Mouse (Mus musculus): Measurements from ENCODE around the gene Lmo2.
A peak's percentile ranks its signal among the peaks of the same experiment; 100 is the strongest.

Gene Lmo2

GRCm38 (mm10) chr2:103958634-103959033 is 848 bp downstream of the Lmo2 start:
- DNase-seq (ENCODE audit: low read depth, low spot score), result no peak
- no peaks in the 10 kb centered on the region for H3K36me3 ChIP-seq (ENCODE audit: control insufficient read depth, insufficient read depth, low read length, poor library complexity, severe bottlenecking)
- no peaks in the 10 kb centered on the region for H3K27me3 ChIP-seq (ENCODE audit: control insufficient read depth, insufficient read depth, low read length, poor library complexity, severe bottlenecking)

GRCm38 (mm10) chr2:103959066-103959465 is 1.3 kb downstream of the Lmo2 start:
- no peak for DNase-seq (ENCODE audit: low read depth, low spot score)
- Histone ChIP-seq H3K27me3 (ENCODE audit: control insufficient read depth, insufficient read depth, low read length, poor library complexity, severe bottlenecking) (no peaks in the 10 kb centered on the region), H3K36me3 (ENCODE audit: control insufficient read depth, insufficient read depth, low read length, poor library complexity, severe bottlenecking) (no peaks in the 10 kb centered on the region)

DNA sequence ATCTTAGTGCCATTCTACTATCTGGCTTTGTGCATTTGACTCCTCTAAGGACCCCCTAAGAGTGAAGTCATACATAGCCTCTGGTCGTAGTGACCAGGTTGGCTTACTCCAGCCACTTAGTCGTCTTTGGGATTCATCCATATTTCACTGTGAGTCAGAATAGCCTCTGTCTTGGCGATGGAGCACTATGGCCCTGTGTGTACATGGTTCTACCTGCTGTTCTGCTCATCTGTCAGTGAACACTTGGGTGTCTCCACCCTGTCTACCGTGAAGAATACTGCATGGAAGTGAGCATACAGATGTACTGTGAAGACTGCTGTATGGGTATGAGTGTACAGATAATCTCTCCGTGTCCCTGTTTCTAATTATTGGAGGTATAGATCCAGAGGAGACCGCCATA is 1.8 kb downstream of the Lmo2 start:
- H3K36me3 ChIP-seq (ENCODE audit: control insufficient read depth, insufficient read depth, low read length, poor library complexity, severe bottlenecking), result no peaks in the 10 kb centered on the region
- H3K27me3 ChIP-seq (ENCODE audit: control insufficient read depth, insufficient read depth, low read length, poor library complexity, severe bottlenecking), result no peaks in the 10 kb centered on the region
- DNase-seq (ENCODE audit: low read depth, low spot score), result no peak

DNA sequence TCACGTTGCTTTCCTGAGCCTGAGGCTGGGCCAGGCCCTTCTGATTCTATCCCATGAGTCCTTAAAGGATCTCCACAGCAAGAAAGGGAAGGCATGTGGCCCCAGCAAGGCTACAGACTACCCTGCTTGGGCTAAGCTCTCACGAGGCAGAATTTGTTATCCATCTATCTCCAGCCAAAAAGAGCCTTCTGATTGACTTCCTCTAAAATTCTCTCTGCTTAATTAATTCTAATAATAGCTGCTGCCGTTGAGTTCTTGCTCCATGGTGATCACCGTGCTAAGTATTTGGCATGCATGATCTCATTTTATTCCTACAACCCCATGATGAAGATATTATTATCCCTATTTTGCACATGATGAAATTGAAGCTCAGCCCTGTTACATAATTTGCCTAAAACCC is 4.6 kb downstream of the Lmo2 start:
- no peaks in the 10 kb centered on the region for H3K27me3 ChIP-seq (ENCODE audit: control insufficient read depth, insufficient read depth, low read length, poor library complexity, severe bottlenecking)
- DNase-seq (ENCODE audit: low read depth, low spot score), result no peak
- no peaks in the 10 kb centered on the region for H3K36me3 ChIP-seq (ENCODE audit: control insufficient read depth, insufficient read depth, low read length, poor library complexity, severe bottlenecking)

DNA sequence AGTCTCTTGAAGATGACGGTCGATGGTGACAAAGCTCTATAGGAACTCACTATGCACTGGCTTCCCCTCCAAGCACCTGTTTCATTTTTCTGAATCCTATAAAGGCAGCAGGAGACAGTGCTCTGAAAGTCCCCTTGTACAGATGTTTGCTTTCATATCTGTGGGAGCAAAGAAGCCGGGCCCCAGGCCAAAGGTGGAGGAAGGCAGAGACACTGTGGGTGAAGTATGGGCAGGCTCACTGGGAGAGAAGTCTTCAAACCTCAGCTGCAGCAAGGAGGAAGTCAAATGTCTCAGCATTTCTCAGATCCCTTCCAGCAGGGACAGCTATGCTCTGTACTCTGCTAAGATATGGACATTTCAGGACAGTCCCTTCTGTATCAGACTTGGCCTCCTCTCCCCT is 7.6 kb downstream of the Lmo2 start:
- H3K36me3 ChIP-seq (ENCODE audit: control insufficient read depth, insufficient read depth, low read length, poor library complexity, severe bottlenecking), result no peaks in the 10 kb centered on the region
- H3K27me3 ChIP-seq (ENCODE audit: control insufficient read depth, insufficient read depth, low read length, poor library complexity, severe bottlenecking), result no peaks in the 10 kb centered on the region
- DNase-seq (ENCODE audit: low read depth, low spot score), result no peak

DNA sequence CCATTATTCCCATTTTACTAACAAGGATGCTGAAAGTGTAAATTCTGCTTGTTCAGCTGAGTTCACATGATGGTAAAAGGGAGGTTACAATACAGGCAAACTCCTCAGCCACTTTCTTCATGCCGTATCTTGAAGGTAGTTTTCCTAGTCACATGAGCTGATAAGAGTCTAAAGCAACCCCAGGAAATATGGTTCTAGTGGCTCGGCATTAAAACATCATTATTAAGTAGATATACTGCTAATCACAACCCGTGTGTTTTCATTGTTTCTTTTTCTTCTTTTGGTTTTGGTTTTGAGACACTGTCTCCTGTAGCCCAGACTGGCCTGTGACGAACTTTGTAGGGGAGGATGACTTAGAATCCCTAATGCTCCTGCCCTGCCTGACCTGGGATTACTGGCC is 10.4 kb downstream of the Lmo2 start:
- DNase-seq (ENCODE audit: low read depth, low spot score), result no peak

GRCm38 (mm10) chr2:103968919-103969436 is 11.2 kb downstream of the Lmo2 start:
- Histone ChIP-seq H3K36me3 (ENCODE audit: control insufficient read depth, insufficient read depth, low read length, poor library complexity, severe bottlenecking) (peaks cover 4% of the 10 kb centered on the region; the same call in 1 of the 2 replicates), H3K27me3 (ENCODE audit: control insufficient read depth, insufficient read depth, low read length, poor library complexity, severe bottlenecking) (no peaks in the 10 kb centered on the region)
- DNase-seq (ENCODE audit: low read depth, low spot score), result peak; percentile 37

More for the DNA sequence above, 10.4 kb downstream of the Lmo2 start:
- Histone ChIP-seq H3K36me3 (ENCODE audit: control insufficient read depth, insufficient read depth, low read length, poor library complexity, severe bottlenecking) (no peaks in the 10 kb centered on the region), H3K27me3 (ENCODE audit: control insufficient read depth, insufficient read depth, low read length, poor library complexity, severe bottlenecking) (no peaks in the 10 kb centered on the region)

- peak; percentile 81 for DNase-seq (ENCODE audit: low read depth, low spot score)
- no peaks in the 10 kb centered on the region for H3K27me3 ChIP-seq (ENCODE audit: control insufficient read depth, insufficient read depth, low read length, poor library complexity, severe bottlenecking)
- peaks cover 4% of the 10 kb centered on the region; the same call in 1 of the 2 replicates for H3K36me3 ChIP-seq (ENCODE audit: control insufficient read depth, insufficient read depth, low read length, poor library complexity, severe bottlenecking)
These were observed 11.8 kb downstream of the Lmo2 start for GRCm38 (mm10) chr2:103969437-103970040.

GRCm38 (mm10) chr2:103970041-103970790 is 12.4 kb downstream of the Lmo2 start:
- H3K27me3 ChIP-seq (ENCODE audit: control insufficient read depth, insufficient read depth, low read length, poor library complexity, severe bottlenecking), result no peaks in the 10 kb centered on the region
- H3K36me3 ChIP-seq (ENCODE audit: control insufficient read depth, insufficient read depth, low read length, poor library complexity, severe bottlenecking), result peaks cover 5% of the 10 kb centered on the region; the same call in 1 of the 2 replicates
- peak; percentile 78 for DNase-seq (ENCODE audit: low read depth, low spot score)

DNA sequence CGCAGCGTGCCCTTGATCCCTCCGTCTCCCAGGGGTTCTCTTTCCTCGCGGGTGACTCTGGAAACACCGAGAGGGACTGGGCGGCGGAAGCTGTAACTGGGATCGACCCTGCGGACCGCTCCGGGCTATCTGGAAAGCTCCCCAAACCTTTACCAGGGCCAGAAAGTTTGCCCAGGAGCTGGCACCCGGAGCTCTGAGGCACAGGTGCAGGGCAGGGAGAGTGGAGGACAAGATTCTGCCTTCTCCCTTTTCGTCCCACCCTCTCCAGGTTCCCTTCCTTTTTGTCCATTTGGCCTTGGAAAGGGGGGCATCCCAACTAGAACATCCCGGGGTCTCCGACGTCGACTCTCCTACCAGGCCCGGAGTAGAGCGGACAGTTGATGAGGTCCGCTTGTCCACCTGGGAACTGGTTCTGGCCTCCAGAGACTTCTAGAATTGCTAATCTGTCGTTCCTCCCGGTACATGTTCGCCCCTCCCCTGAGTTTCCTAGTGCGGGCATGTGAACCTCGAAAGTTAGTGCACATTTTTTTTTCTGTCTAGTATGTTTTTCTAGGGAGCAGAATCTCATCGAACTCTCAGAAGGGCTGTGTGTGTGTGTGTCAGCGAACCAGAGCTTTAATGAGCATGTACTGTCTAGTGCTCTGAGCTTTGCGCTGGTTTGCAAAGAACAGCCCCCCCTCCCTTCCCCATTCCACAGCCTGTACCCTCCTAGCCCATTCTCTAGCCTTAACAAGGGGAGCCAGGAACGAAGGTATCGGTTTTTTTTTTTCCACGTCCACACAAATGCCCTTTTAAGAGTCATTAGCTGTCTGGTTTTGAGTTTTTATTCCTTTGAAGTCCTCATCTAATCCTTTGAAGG is 13.2 kb downstream of the Lmo2 start:
- peaks cover 5% of the 10 kb centered on the region; the same call in 1 of the 2 replicates for H3K36me3 ChIP-seq (ENCODE audit: control insufficient read depth, insufficient read depth, low read length, poor library complexity, severe bottlenecking)
- no peak for DNase-seq (ENCODE audit: low read depth, low spot score)
- no peaks in the 10 kb centered on the region for H3K27me3 ChIP-seq (ENCODE audit: control insufficient read depth, insufficient read depth, low read length, poor library complexity, severe bottlenecking)

- Histone ChIP-seq H3K36me3 (ENCODE audit: control insufficient read depth, insufficient read depth, low read length, poor library complexity, severe bottlenecking) (peaks cover 5% of the 10 kb centered on the region; the same call in 1 of the 2 replicates), H3K27me3 (ENCODE audit: control insufficient read depth, insufficient read depth, low read length, poor library complexity, severe bottlenecking) (no peaks in the 10 kb centered on the region)
- DNase-seq (ENCODE audit: low read depth, low spot score), result no peak
These were observed 14.1 kb downstream of the Lmo2 start for GRCm38 (mm10) chr2:103971838-103972237.

DNA sequence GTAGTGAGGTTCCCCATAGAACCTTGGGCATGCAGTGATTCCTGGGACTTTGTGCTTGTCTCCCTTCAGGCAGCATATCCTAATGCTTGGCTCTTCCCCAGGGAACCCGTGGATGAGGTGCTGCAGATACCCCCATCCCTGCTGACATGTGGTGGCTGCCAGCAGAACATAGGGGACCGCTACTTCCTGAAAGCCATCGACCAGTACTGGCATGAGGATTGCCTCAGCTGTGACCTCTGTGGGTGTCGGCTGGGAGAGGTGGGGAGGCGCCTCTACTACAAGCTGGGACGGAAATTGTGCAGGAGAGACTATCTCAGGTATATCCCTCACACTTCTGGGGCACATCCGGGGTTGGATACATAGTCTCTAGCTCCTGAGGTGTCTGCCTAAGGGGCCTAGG is 18.1 kb downstream of the Lmo2 start:
- Histone ChIP-seq H3K27me3 (ENCODE audit: control insufficient read depth, insufficient read depth, low read length, poor library complexity, severe bottlenecking) (no peaks in the 10 kb centered on the region), H3K36me3 (ENCODE audit: control insufficient read depth, insufficient read depth, low read length, poor library complexity, severe bottlenecking) (peaks cover 11% of the 10 kb centered on the region)
- no peak for DNase-seq (ENCODE audit: low read depth, low spot score)

DNA sequence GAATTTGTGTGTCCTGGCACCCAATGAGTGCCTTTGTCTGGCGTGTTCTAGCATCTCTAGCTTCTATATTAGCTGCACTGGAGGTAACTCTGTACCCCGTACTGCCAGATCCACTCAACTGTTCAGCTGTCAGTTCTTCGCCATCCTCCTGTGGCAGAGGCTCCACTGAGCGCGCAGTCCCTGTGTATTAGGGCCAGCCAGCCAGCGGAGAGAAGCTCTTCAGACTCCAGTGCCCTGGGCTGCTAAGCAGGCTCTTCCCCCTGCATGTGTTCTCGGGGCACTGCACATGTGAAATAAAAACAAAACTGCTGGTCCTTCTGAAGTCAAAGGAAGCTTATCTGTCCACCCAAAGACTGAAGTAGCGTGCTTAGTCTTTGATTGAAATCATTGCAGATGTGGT is 19.4 kb downstream of the Lmo2 start:
- no peak for DNase-seq (ENCODE audit: low read depth, low spot score)
- Histone ChIP-seq H3K36me3 (ENCODE audit: control insufficient read depth, insufficient read depth, low read length, poor library complexity, severe bottlenecking) (peaks cover 13% of the 10 kb centered on the region), H3K27me3 (ENCODE audit: control insufficient read depth, insufficient read depth, low read length, poor library complexity, severe bottlenecking) (no peaks in the 10 kb centered on the region)

DNA sequence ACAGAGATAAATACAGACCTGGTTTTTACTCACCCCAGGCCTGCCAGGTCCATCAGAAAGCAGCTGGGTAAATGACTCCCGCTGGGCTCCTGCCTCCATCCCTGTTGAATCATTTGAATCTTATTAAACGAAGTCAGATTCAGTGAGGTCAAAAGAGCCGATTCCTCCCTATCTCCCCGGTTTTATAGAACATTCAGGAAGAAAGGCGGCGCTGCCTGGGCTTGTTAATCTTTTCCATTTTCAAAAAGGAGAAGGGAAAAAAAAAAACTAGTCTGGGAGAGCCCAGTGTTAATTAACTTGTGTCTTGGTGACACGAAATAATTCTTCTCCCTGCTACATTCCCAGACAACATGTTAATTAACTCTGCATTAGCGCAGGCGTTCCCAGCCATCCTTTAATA is 19.9 kb downstream of the Lmo2 start:
- no peak for DNase-seq (ENCODE audit: low read depth, low spot score)
- no peaks in the 10 kb centered on the region for H3K27me3 ChIP-seq (ENCODE audit: control insufficient read depth, insufficient read depth, low read length, poor library complexity, severe bottlenecking)

DNA sequence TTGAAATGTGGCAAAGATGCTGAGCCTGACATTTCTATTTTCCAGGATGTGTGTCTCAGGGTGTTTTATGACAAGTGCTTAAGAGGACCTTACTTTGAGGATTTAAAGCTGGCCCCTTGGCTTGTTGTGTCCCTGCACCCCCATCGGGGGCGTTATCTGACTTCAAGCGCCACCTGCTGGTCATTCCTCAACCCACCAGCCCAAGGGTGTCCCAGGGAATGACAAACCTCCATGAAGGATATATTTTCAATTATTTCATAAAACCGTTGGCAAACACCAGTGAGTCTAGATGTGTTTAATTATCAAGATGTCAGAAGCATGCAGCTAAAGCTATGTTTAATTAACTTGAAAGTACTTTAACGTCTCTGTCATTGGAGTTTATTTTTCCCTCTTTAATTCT is 24.5 kb downstream of the Lmo2 start:
- Histone ChIP-seq H3K36me3 (ENCODE audit: control insufficient read depth, insufficient read depth, low read length, poor library complexity, severe bottlenecking) (peaks cover 7% of the 10 kb centered on the region), H3K27me3 (ENCODE audit: control insufficient read depth, insufficient read depth, low read length, poor library complexity, severe bottlenecking) (no peaks in the 10 kb centered on the region)
- peak; percentile 84 for DNase-seq (ENCODE audit: low read depth, low spot score)

More for the DNA sequence above, 19.9 kb downstream of the Lmo2 start:
- H3K36me3 ChIP-seq (ENCODE audit: control insufficient read depth, insufficient read depth, low read length, poor library complexity, severe bottlenecking), result peaks cover 13% of the 10 kb centered on the region
